Comparison of ENCODE assay signal across 11 mouse cellular contexts in the genomic region with DNA sequence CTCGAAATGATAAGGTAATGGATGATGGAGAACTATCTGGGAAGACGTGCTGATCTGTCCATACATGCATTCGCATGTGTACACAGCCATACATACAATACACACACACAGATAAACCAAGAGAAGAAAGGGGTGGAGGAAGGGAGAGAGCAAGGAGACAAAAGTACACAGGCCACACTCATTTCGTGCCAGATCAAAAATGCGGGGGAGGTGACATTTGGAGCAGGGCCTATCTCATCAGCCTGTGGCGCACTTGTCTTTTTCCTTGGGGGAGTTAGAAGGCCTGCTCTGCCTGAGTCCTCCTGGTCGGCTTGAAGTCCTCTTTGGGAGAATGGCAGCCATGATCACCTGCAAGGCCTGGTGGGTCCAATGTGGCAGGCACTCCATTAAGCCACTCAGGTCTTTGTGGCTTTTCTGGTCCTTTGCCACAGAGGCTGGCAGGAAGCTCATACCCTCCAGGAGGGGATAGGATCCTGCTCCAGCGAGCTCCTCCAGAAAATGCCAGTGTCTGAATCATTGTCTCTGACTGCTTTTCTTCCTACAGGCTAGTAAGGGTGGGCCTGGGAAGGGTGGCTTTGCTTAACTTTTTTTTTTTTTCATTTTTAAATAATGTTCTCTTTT.
"Had no signal": no experiment of that assay in that cellular context is flagged by ENCODE, and none has a peak within 500 bp of the region (broad histone marks: within the 10 kb centered on the region; RNA-seq: fewer than 3 reads in every experiment).

No protein-coding gene starts in this region.

- H3K4me3 ChIP-seq: limb, embryonic 12.5 days; liver, embryonic 13.5 days; megakaryocyte, embryonic 14.5 days; midbrain, embryonic 12.5 days; stomach, embryonic 15.5 days had no signal

- DNase-seq: liver; liver, embryonic 13.5 days; lung, adult 18-20 months; lung, postnatal 36 days; spleen, adult 18-20 months; thymus, postnatal 4 days had no signal

- H3K4me2 ChIP-seq: limb, embryonic 12.5 days; liver, embryonic 13.5 days; midbrain, embryonic 12.5 days; stomach, embryonic 15.5 days had no signal

- ATAC-seq: midbrain, embryonic 16.5 days had no signal

- H3K27me3 ChIP-seq: limb, embryonic 12.5 days; megakaryocyte, embryonic 14.5 days; stomach, embryonic 15.5 days had no signal

- H3K36me3 ChIP-seq: limb, embryonic 12.5 days; liver, embryonic 13.5 days; midbrain, embryonic 12.5 days; stomach, embryonic 15.5 days had no signal

- H3K9ac ChIP-seq: limb, embryonic 12.5 days; liver, embryonic 13.5 days; midbrain, embryonic 12.5 days; stomach, embryonic 15.5 days had no signal

- H3K9me3 ChIP-seq: limb, embryonic 12.5 days; liver, embryonic 13.5 days; megakaryocyte, embryonic 14.5 days; midbrain, embryonic 12.5 days; stomach, embryonic 15.5 days had no signal

- H3K27ac ChIP-seq: limb, embryonic 12.5 days; liver, embryonic 13.5 days; midbrain, embryonic 12.5 days had no signal
